ENCODE assay signal across 26 mouse cellular contexts in the genomic region with DNA sequence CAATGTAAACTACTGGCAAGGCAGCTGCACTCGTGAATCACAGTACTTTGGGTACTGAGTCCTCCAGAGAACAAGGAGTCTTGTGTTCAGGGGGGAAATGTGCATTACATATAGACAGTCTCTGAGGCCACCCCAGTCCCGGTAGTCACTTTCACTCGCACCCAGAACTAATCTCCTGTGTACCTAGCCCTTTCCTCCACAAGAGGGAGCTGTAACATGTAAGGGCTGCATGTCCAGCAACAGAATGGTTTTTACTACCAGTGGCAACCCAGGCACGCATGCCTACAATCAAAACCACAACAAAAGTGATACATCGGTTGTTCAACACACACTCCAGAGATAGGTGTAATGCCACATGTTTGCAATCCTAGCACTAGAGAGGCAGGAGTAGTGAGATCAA. TPM values are rescaled to one million over a fixed set of nuclear protein-coding genes. Genes with fewer than 3 reads are reported as not detected.
DNase-seq lines count a peak whose midpoint lies in the region; ATAC-seq and TF ChIP-seq lines count a peak whose summit lies in the region.
"Had no signal": no experiment of that assay in that cellular context is flagged by ENCODE, and none has a peak within 500 bp of the region (broad histone marks: within the 10 kb centered on the region; RNA-seq: fewer than 3 reads in every experiment).

No protein-coding gene starts in this region.

- no peaks in the 10 kb centered on the region for H3K27me3 ChIP-seq in ES-Bruce4 (ENCODE audit: control insufficient read depth, insufficient read depth, low read length, poor library complexity, severe bottlenecking)
- H3K27me3 ChIP-seq: embryonic facial prominence, embryonic 12.5 days; limb, embryonic 12.5 days; liver, embryonic 15.5 days; midbrain, embryonic 15.5 days; stomach, embryonic 15.5 days had no signal

- no peak for TF ChIP-seq EP300 in ES-Bruce4 (IDR thresholded peaks at IDR 0.05; ENCODE audit: insufficient read depth, low read depth, low read length)

- H3K27ac ChIP-seq in left cerebral cortex, adult 2 months, result no peak overlapping the region
- no peak overlapping the region for H3K27ac ChIP-seq in ES-Bruce4 (ENCODE audit: insufficient read depth, low read length)
- no peak overlapping the region for H3K27ac ChIP-seq in cortical plate, adult 2 months (ENCODE audit: insufficient read depth, low read length)
- H3K27ac ChIP-seq: embryonic facial prominence, embryonic 12.5 days; limb, embryonic 12.5 days; liver, embryonic 15.5 days; midbrain, embryonic 15.5 days; stomach, embryonic 15.5 days had no signal

- no peak overlapping the region for H3K4me3 ChIP-seq in left cerebral cortex, adult 2 months
- H3K4me3 ChIP-seq in ES-Bruce4 (ENCODE audit: low read depth, low read length), result no peak overlapping the region
- no peak overlapping the region for H3K4me3 ChIP-seq in cortical plate, adult 2 months (ENCODE audit: insufficient read depth, low read length)
- H3K4me3 ChIP-seq: embryonic facial prominence, embryonic 12.5 days; erythroblast, embryonic 14.5 days; limb, embryonic 12.5 days; liver, embryonic 15.5 days; megakaryocyte, embryonic 14.5 days; midbrain, embryonic 15.5 days; stomach, embryonic 15.5 days had no signal

- DNase-seq in cerebellum, adult 9-10 months, result peak; percentile 13
- no peak for DNase-seq in left cerebral cortex, adult 2 months (ENCODE audit: extremely low spot score in 1 of 2, low spot score in 2 of 2)
- no peak for DNase-seq in left cerebral cortex, postnatal 10 days (ENCODE audit: extremely low spot score in 1 of 2, low spot score in 2 of 2)
- no peak for DNase-seq in retina, embryonic 14.5 days (ENCODE audit: low spot score)
- DNase-seq: adrenal gland, postnatal 25 days; gastrocnemius, postnatal 36 days; kidney, adult 9 months; kidney, postnatal 36 days; layer of hippocampus, adult 9-11 months; right cerebral cortex, postnatal 25 days; thymus, adult 2 months had no signal

- ATAC-seq in cerebellum, adult (ENCODE audit: insufficient number of reproducible peaks, low FRiP score, low TSS enrichment), result no peak
- ATAC-seq: forebrain, embryonic 14.5 days; midbrain, embryonic 15.5 days had no signal

- H3K9me3 ChIP-seq in ES-Bruce4 (replicated peaks; ENCODE audit: control insufficient read depth, insufficient read depth, low read length, poor library complexity, severe bottlenecking), result no peaks in the 10 kb centered on the region
- H3K9me3 ChIP-seq: embryonic facial prominence, embryonic 12.5 days; limb, embryonic 12.5 days; liver, embryonic 15.5 days; midbrain, embryonic 15.5 days; stomach, embryonic 15.5 days had no signal

- H3K9ac ChIP-seq in ES-Bruce4 (ENCODE audit: low read depth, poor library complexity, severe bottlenecking), result no peak overlapping the region
- H3K9ac ChIP-seq: embryonic facial prominence, embryonic 12.5 days; limb, embryonic 12.5 days; liver, embryonic 15.5 days; midbrain, embryonic 15.5 days; stomach, embryonic 15.5 days had no signal

- H3K4me1 ChIP-seq in ES-Bruce4 (ENCODE audit: control insufficient read depth, insufficient read depth, low read length), result no peaks in the 10 kb centered on the region
- no peaks in the 10 kb centered on the region for H3K4me1 ChIP-seq in cortical plate, adult 2 months (ENCODE audit: control insufficient read depth, insufficient read depth, low read length)
- H3K4me1 ChIP-seq: embryonic facial prominence, embryonic 12.5 days; liver, embryonic 15.5 days; stomach, embryonic 15.5 days had no signal

- TF ChIP-seq POLR2A in ES-Bruce4 (IDR thresholded peaks at IDR 0.05; ENCODE audit: insufficient read depth, low read length), result no peak
- TF ChIP-seq POLR2A in cortical plate, adult 2 months (IDR thresholded peaks at IDR 0.05; ENCODE audit: extremely low read depth, insufficient read depth, low read length), result no peak

- H3K36me3 ChIP-seq in ES-Bruce4 (ENCODE audit: control insufficient read depth, insufficient read depth, low read length, poor library complexity, severe bottlenecking), result no peaks in the 10 kb centered on the region
- H3K36me3 ChIP-seq: embryonic facial prominence, embryonic 12.5 days; limb, embryonic 12.5 days; liver, embryonic 15.5 days; midbrain, embryonic 15.5 days; stomach, embryonic 15.5 days had no signal

- intact Hi-C loops in left cerebral cortex, adult 2 months (cut with DNase I), result no loop called here
- intact Hi-C loops in left cerebral cortex, postnatal 10 days (cut with DNase I), result no loop called here

- peak; percentile 29 for TF ChIP-seq CTCF in left cerebral cortex, adult 2 months (IDR thresholded peaks at IDR 0.05)
- TF ChIP-seq CTCF in ES-Bruce4 (IDR thresholded peaks at IDR 0.05; ENCODE audit: low read depth, low read length), result peak; percentile 22
- peak; percentile 26 for TF ChIP-seq CTCF in cortical plate, adult 2 months (IDR thresholded peaks at IDR 0.05; ENCODE audit: extremely low read depth, insufficient read depth, low read length)

RNA-seq across cellular contexts. Expression of gene Pld5, which starts 56.9 kb away (rescaled TPM):
- total RNA-seq in left cerebral cortex, adult 2 months (2021), result 10 to 100 TPM in 1 of 2 experiments, 1 to 10 TPM in 1; 10.0 to 11.2 TPM
- 1 to 10 TPM; 5.7 to 6.5 TPM for total RNA-seq in left cerebral cortex, postnatal 10 days (2021)
- polyA plus RNA-seq in ES-Bruce4 (2011; ENCODE audit: insufficient read depth, insufficient read length, low read depth, missing spikeins), result 0.36 TPM in 1 of 2 replicates, not detected in the other
- 3.3 and 4.0 TPM in 2 replicates for polyA plus RNA-seq in cortical plate, adult 2 months (2012; rRNA removed)
- total RNA-seq: common myeloid progenitor, adult 5-6 weeks; hematopoietic stem cell, adult 5-6 weeks; neutrophil, adult 5-6 weeks had no signal
- polyA plus RNA-seq: erythroblast, embryonic 14.5 days; liver, embryonic 15.5 days; spleen, adult 2 months had no signal
